Mouse (Mus musculus) forebrain, embryonic 11.5 days (tissue): ENCODE results near the gene Rhobtb1. TPM values are rescaled to one million over a fixed set of nuclear protein-coding genes. Genes with fewer than 3 reads are reported as not detected.

ENCODE experiments used
- ATAC-seq: fragments of 200-750 bp; cut with Nextera tagmentation; replicated peaks from 2 replicates; pipeline ENCODE4 v1.8.0; 2017; ENCODE audit warnings: moderate TSS enrichment; ENCODE audit not compliant: low FRiP score
- DNase-seq: peaks from one replicate; pipeline ENCODE4 v3.0.0-alpha.2; 2017; ENCODE audit warnings: low spot score
- H3K27ac ChIP-seq: fragments of 300-500 bp; sonication (generic); 2 replicates; pipeline ENCODE4 v1.5.1; 2014; ENCODE audit warnings: low read depth, low read length
- H3K27me3 ChIP-seq: fragments of 300-500 bp; sonication (generic); 2 replicates; pipeline ENCODE4 v1.6.1; 2014; ENCODE audit warnings: mild to moderate bottlenecking, low read length, mixed read lengths; ENCODE audit not compliant: control insufficient read depth, insufficient read depth
- H3K36me3 ChIP-seq: fragments of 300-500 bp; sonication (generic); 2 replicates; pipeline ENCODE4 v1.6.1; 2014; ENCODE audit warnings: mild to moderate bottlenecking, low read length, moderate library complexity, mixed read lengths; ENCODE audit not compliant: control insufficient read depth, insufficient read depth
- H3K4me1 ChIP-seq: fragments of 300-500 bp; sonication (generic); replicated peaks from 2 replicates; pipeline ENCODE4 v1.6.1; 2014; ENCODE audit warnings: low read length, mixed read lengths; ENCODE audit not compliant: control insufficient read depth, insufficient read depth
- H3K4me2 ChIP-seq: fragments of 300-500 bp; sonication (generic); 2 replicates; pipeline ENCODE4 v1.6.1; 2014; ENCODE audit warnings: low read depth, mild to moderate bottlenecking, low read length, moderate library complexity, mixed read lengths; ENCODE audit not compliant: severe bottlenecking
- H3K4me3 ChIP-seq: fragments of 300-500 bp; sonication (generic); 2 replicates; pipeline ENCODE4 v1.5.1; 2014; ENCODE audit warnings: low read depth, low read length
- H3K9ac ChIP-seq: fragments of 300-500 bp; sonication (generic); 2 replicates; pipeline ENCODE4 v1.6.1; 2014; ENCODE audit warnings: low read length
- H3K9me3 ChIP-seq: fragments of 300-500 bp; sonication (generic); 2 replicates; pipeline ENCODE4 v1.6.1; 2016; ENCODE audit warnings: low read length, mixed read lengths; ENCODE audit not compliant: control insufficient read depth
- WGBS: fragments of 180-500 bp; shearing (Covaris S2); extraction: QIAGEN DNeasy Blood & Tissue Kit; methylation state at CpG from one replicate; pipeline ENCODE4 v1.1.7; 2014; 5-methylcytosine and 5-hydroxymethylcytosine counted together
- polyA plus RNA-seq: library from polyadenylated mRNA; unstranded; fragments of >200 nt; fragmentation: Nextera tagmentation; extraction: Ambion mirVana; gene quantifications from 2 replicates; pipeline ENCODE4 v1.2.1, GENCODE M21; 2014

Gene Rhobtb1
- polyA plus RNA-seq, 1 experiment from 2014 or later: 15.6 TPM

DNA sequence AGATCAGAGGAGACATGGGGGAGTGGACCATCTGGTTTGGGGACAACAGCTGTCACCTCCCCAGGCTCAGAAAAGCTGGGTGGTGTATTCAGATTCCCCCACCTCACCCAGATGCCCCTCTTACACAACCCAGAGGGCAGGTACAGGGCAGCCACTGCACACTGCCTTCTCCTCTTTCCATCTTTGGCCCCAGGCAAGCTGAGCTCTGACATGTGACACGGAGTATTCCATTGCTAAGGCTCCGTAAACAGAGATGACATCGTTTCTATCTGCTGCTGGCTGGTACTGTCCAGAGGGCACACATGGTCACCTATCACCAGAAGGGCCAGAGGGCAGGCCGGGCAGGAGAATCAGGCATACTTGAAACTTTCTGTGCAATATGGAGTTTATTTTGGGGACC lies 136.9 kb downstream of the Rhobtb1 start:
- ATAC-seq (no peak), DNase-seq (no peak)
- Histone ChIP-seq H3K36me3 (no peaks in the 10 kb centered on the region; the same call in 1 of the 2 replicates), H3K9ac (no peak overlapping the region), H3K27ac (no peak overlapping the region), H3K4me3 (no peak overlapping the region), H3K27me3 (no peaks in the 10 kb centered on the region), H3K4me1 (no peaks in the 10 kb centered on the region), H3K4me2 (no peak overlapping the region), H3K9me3 (no peaks in the 10 kb centered on the region)
- WGBS: 91% methylated on average over 4 of the region's 4 CpGs

DNA sequence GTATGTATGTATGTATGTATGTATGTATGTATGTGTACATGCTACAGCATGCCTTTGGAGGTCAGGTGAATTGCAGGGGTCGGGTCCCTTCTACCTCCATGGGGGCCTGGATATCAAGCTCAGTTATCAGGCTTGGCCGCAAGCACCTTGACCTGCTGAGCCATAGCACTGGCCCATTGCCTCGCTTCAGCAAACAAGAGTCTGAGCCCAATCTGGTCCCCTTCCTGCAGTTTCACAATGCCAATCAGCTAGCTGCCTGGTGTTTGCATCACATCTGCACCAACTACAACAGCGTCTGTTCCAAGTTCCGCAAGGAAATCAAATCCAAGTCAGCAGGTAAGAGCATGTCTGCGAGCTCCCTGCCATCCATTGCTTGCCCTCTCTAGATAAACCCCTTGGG lies 137.5 kb downstream of the Rhobtb1 start:
- no peaks in the 10 kb centered on the region for H3K27me3 ChIP-seq
- ATAC-seq: no peak
- no peak overlapping the region for H3K9ac ChIP-seq
- WGBS: 92% methylated on average over 6 of the region's 6 CpGs
- no peak overlapping the region for H3K4me2 ChIP-seq
- H3K9me3 ChIP-seq: no peaks in the 10 kb centered on the region
- H3K27ac ChIP-seq: no peak overlapping the region
- no peak for DNase-seq
- H3K4me3 ChIP-seq: no peak overlapping the region
- no peaks in the 10 kb centered on the region; the same call in 1 of the 2 replicates for H3K36me3 ChIP-seq
- H3K4me1 ChIP-seq: no peaks in the 10 kb centered on the region

- DNase-seq: no peak
- no peaks in the 10 kb centered on the region for H3K4me1 ChIP-seq
- 95% methylated on average over 8 of the region's 8 CpGs for WGBS
- H3K4me2 ChIP-seq: no peak overlapping the region
- H3K36me3 ChIP-seq: no peaks in the 10 kb centered on the region; the same call in 1 of the 2 replicates
- H3K27ac ChIP-seq: no peak overlapping the region
- ATAC-seq: no peak
- no peak overlapping the region for H3K9ac ChIP-seq
- H3K27me3 ChIP-seq: no peaks in the 10 kb centered on the region
- H3K4me3 ChIP-seq: no peak overlapping the region
- H3K9me3 ChIP-seq: no peaks in the 10 kb centered on the region
Measured at GRCm38 (mm10) chr10:69290736-69291135, 139.5 kb downstream of the Rhobtb1 start.

DNA sequence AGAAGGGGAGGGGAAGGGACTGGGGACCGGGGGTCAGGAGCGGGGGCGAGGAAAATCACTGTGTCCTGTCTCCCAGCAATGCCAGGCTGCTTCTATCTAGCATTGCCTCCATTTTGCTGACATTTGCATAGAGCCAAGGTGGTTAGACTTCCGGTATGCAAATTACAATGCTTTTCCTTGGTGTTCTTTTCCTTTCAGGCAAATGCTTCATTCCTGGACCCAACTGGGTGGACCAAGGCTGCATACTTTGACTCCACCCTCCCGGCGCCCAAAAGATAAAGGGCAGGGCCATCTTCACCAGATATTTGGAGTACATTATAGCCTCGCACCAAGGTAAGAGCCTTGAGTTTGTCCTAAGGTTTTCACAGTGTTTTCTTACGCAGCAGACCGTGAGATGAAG lies 144.7 kb downstream of the Rhobtb1 start:
- Histone ChIP-seq H3K9ac (no peak overlapping the region), H3K36me3 (no peaks in the 10 kb centered on the region), H3K4me2 (no peak overlapping the region), H3K4me3 (no peak overlapping the region), H3K4me1 (no peaks in the 10 kb centered on the region), H3K9me3 (no peaks in the 10 kb centered on the region), H3K27me3 (no peaks in the 10 kb centered on the region), H3K27ac (no peak overlapping the region)
- DNase-seq (no peak), ATAC-seq (no peak)
- 86% methylated on average over 9 of the region's 9 CpGs for WGBS

GRCm38 (mm10) chr10:69299985-69300384 lies 148.8 kb downstream of the Rhobtb1 start:
- H3K36me3 ChIP-seq: no peaks in the 10 kb centered on the region
- WGBS: 91% methylated on average over 7 of the region's 7 CpGs

DNA sequence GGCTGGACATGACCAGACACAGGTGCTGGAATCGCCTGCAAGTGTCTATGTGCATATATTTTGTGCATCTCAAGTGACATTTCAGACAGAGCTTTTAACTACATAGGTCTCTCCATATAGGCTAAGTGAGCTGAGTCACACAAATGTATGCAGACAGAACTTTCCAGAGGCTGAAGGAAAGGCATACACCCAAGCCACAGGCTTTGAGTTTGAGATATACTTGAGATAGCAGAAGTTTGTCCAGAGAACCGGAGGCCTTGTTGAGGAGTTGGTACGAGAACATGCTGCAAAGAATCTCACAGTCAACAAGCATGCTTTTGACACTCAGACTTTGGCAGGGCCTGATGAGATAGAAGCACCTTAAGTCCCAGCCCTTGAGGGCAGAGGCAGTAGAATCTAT lies 151.4 kb downstream of the Rhobtb1 start:
- no peak overlapping the region for H3K9ac ChIP-seq
- no peak for ATAC-seq
- 94% methylated on average over 3 of the region's 3 CpGs for WGBS
- H3K9me3 ChIP-seq: no peaks in the 10 kb centered on the region
- H3K36me3 ChIP-seq: no peaks in the 10 kb centered on the region
- H3K4me1 ChIP-seq: no peaks in the 10 kb centered on the region
- H3K4me2 ChIP-seq: no peak overlapping the region
- H3K27ac ChIP-seq: no peak overlapping the region
- no peak for DNase-seq
- H3K27me3 ChIP-seq: no peaks in the 10 kb centered on the region
- no peak overlapping the region for H3K4me3 ChIP-seq

More at GRCm38 (mm10) chr10:69299985-69300384, 148.8 kb downstream of the Rhobtb1 start:
- Histone ChIP-seq H3K9ac (no peak overlapping the region), H3K4me2 (no peak overlapping the region), H3K4me3 (no peak overlapping the region), H3K4me1 (no peaks in the 10 kb centered on the region), H3K27ac (no peak overlapping the region), H3K9me3 (no peaks in the 10 kb centered on the region), H3K27me3 (no peaks in the 10 kb centered on the region)
- ATAC-seq: no peak
- DNase-seq: no peak

GRCm38 (mm10) chr10:69304819-69305218 lies 153.6 kb downstream of the Rhobtb1 start:
- Histone ChIP-seq H3K9ac (no peak overlapping the region), H3K27ac (no peak overlapping the region), H3K36me3 (no peaks in the 10 kb centered on the region), H3K9me3 (no peaks in the 10 kb centered on the region), H3K4me1 (no peaks in the 10 kb centered on the region), H3K4me2 (no peak overlapping the region), H3K4me3 (no peak overlapping the region), H3K27me3 (no peaks in the 10 kb centered on the region)
- ATAC-seq (no peak), DNase-seq (no peak)
- WGBS: 93% methylated on average over 3 of the region's 3 CpGs

- DNase-seq (no peak), ATAC-seq (no peak)
- no peaks in the 10 kb centered on the region for H3K27me3 ChIP-seq
- no peak overlapping the region for H3K27ac ChIP-seq
- 77% methylated on average over 7 of the region's 7 CpGs for WGBS
- no peak overlapping the region for H3K9ac ChIP-seq
- no peaks in the 10 kb centered on the region for H3K9me3 ChIP-seq
- H3K36me3 ChIP-seq: no peaks in the 10 kb centered on the region
- no peak overlapping the region for H3K4me3 ChIP-seq
- H3K4me2 ChIP-seq: no peak overlapping the region
- no peaks in the 10 kb centered on the region for H3K4me1 ChIP-seq
Measured at GRCm38 (mm10) chr10:69305600-69305999, 154.4 kb downstream of the Rhobtb1 start.

DNA sequence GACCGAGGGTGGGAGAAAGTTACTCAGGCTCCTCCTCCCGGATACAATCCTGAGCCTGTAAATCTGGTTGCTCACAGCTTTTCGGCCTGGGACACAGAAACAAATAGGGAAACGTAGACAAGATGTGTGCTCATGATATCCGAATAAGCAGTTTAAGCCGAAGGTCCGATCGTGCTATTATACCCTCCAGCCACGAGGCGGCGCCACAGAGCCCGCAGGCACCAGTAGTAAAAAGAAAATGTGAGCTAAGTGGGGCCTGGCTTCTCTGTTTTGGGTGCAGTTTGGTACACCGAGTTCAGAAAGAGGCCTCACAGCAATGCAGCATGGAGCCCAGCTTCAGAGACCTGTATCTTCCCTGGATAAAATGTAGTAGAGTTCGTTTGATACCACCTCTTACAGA lies 155.0 kb downstream of the Rhobtb1 start:
- 65% methylated on average over 14 of the region's 14 CpGs for WGBS
- Histone ChIP-seq H3K27me3 (no peaks in the 10 kb centered on the region), H3K4me3 (no peak overlapping the region), H3K9me3 (no peaks in the 10 kb centered on the region), H3K36me3 (no peaks in the 10 kb centered on the region), H3K4me2 (no peak overlapping the region), H3K27ac (no peak overlapping the region), H3K4me1 (no peaks in the 10 kb centered on the region), H3K9ac (no peak overlapping the region)
- DNase-seq: peak; percentile 57
- no peak for ATAC-seq
